Mouse (Mus musculus) MEL (cell line): ENCODE measurements around the gene Tmcc3. TPM values are rescaled to one million over a fixed set of nuclear protein-coding genes. Genes with fewer than 3 reads are reported as not detected.
A peak's percentile ranks its signal among the peaks of the same experiment; 100 is the strongest.

Source experiments
- DNase-seq: peaks from one replicate; pipeline ENCODE4 v3.0.0; 2011; ENCODE audit warnings: low read depth, low spot score
- H3K27ac ChIP-seq: 2 replicates; pipeline ENCODE4 v1.5.1; 2012; ENCODE audit warnings: low read depth, mild to moderate bottlenecking, control low read depth, low read length, moderate library complexity; ENCODE audit not compliant: control insufficient read depth
- H3K27me3 ChIP-seq, 2 experiments: fragments of 150-350 bp in 1 of 2; sonication (generic) in 1 of 2; 2 replicates each; pipeline ENCODE4 v1.6.1; 2012; ENCODE audit warnings: low read length in 2 of 2, mild to moderate bottlenecking in 2 of 2, improper control_type of control experiment in 1 of 2, moderate library complexity in 1 of 2; ENCODE audit not compliant: insufficient read depth in 2 of 2, control insufficient read depth in 1 of 2
- H3K36me3 ChIP-seq, 2 experiments: 2 replicates each; pipeline ENCODE4 v1.6.1; 2012 to 2014; ENCODE audit warnings: low read length in 2 of 2, improper control_type of control experiment in 1 of 2, inconsistent platforms in 1 of 2, mild to moderate bottlenecking in 1 of 2; ENCODE audit not compliant: insufficient read depth in 2 of 2, control insufficient read depth in 1 of 2
- H3K4me1 ChIP-seq, 2 experiments: fragments of 150-350 bp in 1 of 2; sonication (generic) in 1 of 2; 2 replicates each; pipeline ENCODE4 v1.6.1; 2012; ENCODE audit warnings: low read length in 2 of 2, improper control_type of control experiment in 1 of 2, mild to moderate bottlenecking in 1 of 2; ENCODE audit not compliant: insufficient read depth in 2 of 2, control insufficient read depth in 1 of 2
- H3K4me3 ChIP-seq, 2 experiments: fragments of 150-350 bp in 1 of 2; sonication (generic) in 1 of 2; 2 replicates each; pipeline ENCODE4 v1.5.1; 2012; ENCODE audit warnings: low read depth in 2 of 2, low read length in 2 of 2, mild to moderate bottlenecking in 2 of 2, moderate library complexity in 2 of 2, control low read depth in 1 of 2, improper control_type of control experiment in 1 of 2; ENCODE audit not compliant: control insufficient read depth in 1 of 2, insufficient read depth in 1 of 2
- H3K79me2 ChIP-seq: 2 replicates; pipeline ENCODE4 v1.6.1; 2012; ENCODE audit warnings: mild to moderate bottlenecking, low read length, moderate library complexity; ENCODE audit not compliant: control insufficient read depth, poor library complexity, insufficient read depth
- H3K9ac ChIP-seq: 2 replicates; pipeline ENCODE4 v1.6.1; 2012; ENCODE audit warnings: low read depth, mild to moderate bottlenecking, control low read depth, low read length, moderate library complexity; ENCODE audit not compliant: control insufficient read depth, poor library complexity, severe bottlenecking
- H3K9me3 ChIP-seq: fragments of 150-350 bp; sonication (generic); replicated peaks from 2 replicates; pipeline ENCODE4 v1.6.1; 2012; ENCODE audit warnings: mild to moderate bottlenecking, low read length, improper control_type of control experiment, moderate library complexity; ENCODE audit not compliant: insufficient read depth
- CTCF ChIP-seq, 3 experiments: IDR thresholded peaks in 2 of 3; conservative IDR thresholded peaks in 1 of 3; 2 replicates each; pipeline ENCODE4 v1.5.1; 2011 to 2012; ENCODE audit warnings: low read length in 3 of 3, low read depth in 2 of 3, mild to moderate bottlenecking in 2 of 3, improper control_type of control experiment in 1 of 3, inconsistent platforms in 1 of 3, mixed read lengths in 1 of 3, moderate library complexity in 1 of 3; ENCODE audit not compliant: control insufficient read depth in 1 of 3, insufficient read depth in 1 of 3, poor library complexity in 1 of 3, severe bottlenecking in 1 of 3
- E2F4 ChIP-seq: IDR thresholded peaks from 2 replicates; pipeline ENCODE4 v1.6.1; 2011; ENCODE audit warnings: low read depth, low read length, improper control_type of control experiment, borderline replicate concordance
- ELF1 ChIP-seq: IDR thresholded peaks from 2 replicates; pipeline ENCODE4 v1.6.1; 2014; ENCODE audit warnings: low read depth, mild to moderate bottlenecking, inconsistent platforms, low read length, improper control_type of control experiment, moderate library complexity
- EP300 ChIP-seq, 2 experiments: IDR thresholded peaks; 2 replicates each; pipeline ENCODE4 v1.6.1; 2011; ENCODE audit warnings: improper control_type of control experiment in 2 of 2, low read length in 2 of 2, low read depth in 1 of 2, mild to moderate bottlenecking in 1 of 2
- ETS1 ChIP-seq: IDR thresholded peaks from 2 replicates; pipeline ENCODE4 v1.6.1; 2012; ENCODE audit warnings: low read depth, mild to moderate bottlenecking, inconsistent platforms, low read length, improper control_type of control experiment, moderate library complexity
- HCFC1 ChIP-seq: IDR thresholded peaks from 2 replicates; pipeline ENCODE4 v1.6.1; 2012; ENCODE audit warnings: low read depth, mild to moderate bottlenecking, inconsistent platforms, low read length, improper control_type of control experiment, moderate library complexity
- JUND ChIP-seq: IDR thresholded peaks from 2 replicates; pipeline ENCODE4 v1.6.1; 2011; ENCODE audit warnings: low read depth, mild to moderate bottlenecking, improper control_type of control experiment, low read length
- MAFK ChIP-seq: IDR thresholded peaks from 2 replicates; pipeline ENCODE4 v1.6.1; 2011; ENCODE audit warnings: low read depth, mild to moderate bottlenecking, low read length, improper control_type of control experiment, borderline replicate concordance
- MAX ChIP-seq: IDR thresholded peaks from 2 replicates; pipeline ENCODE4 v1.6.1; 2011; ENCODE audit warnings: low read length, improper control_type of control experiment
- MAZ ChIP-seq: IDR thresholded peaks from 2 replicates; pipeline ENCODE4 v1.6.1; 2012; ENCODE audit warnings: low read depth, mild to moderate bottlenecking, inconsistent platforms, low read length, improper control_type of control experiment
- MYC ChIP-seq: IDR thresholded peaks from 2 replicates; pipeline ENCODE4 v1.6.1; 2011; ENCODE audit warnings: low read depth, mild to moderate bottlenecking, low read length, improper control_type of control experiment, moderate library complexity
- NELFE ChIP-seq: IDR thresholded peaks from 2 replicates; pipeline ENCODE4 v1.6.1; 2011; ENCODE audit warnings: low read depth, low read length, improper control_type of control experiment
- NRF1 ChIP-seq: IDR thresholded peaks from 2 replicates; pipeline ENCODE4 v1.6.1; 2014; ENCODE audit warnings: low read depth, mild to moderate bottlenecking, inconsistent platforms, low read length, improper control_type of control experiment, moderate library complexity; ENCODE audit not compliant: poor library complexity, insufficient read depth, severe bottlenecking
- POLR2AphosphoS5 ChIP-seq: IDR thresholded peaks from 2 replicates; pipeline ENCODE4 v1.6.1; 2012; ENCODE audit warnings: low read depth, borderline replicate concordance, mild to moderate bottlenecking, inconsistent platforms, low read length, moderate library complexity, mixed read lengths
- RAD21 ChIP-seq: IDR thresholded peaks from 2 replicates; pipeline ENCODE4 v1.6.1; 2011; ENCODE audit warnings: mild to moderate bottlenecking, low read depth, low read length, improper control_type of control experiment
- SIN3A ChIP-seq: IDR thresholded peaks from 2 replicates; pipeline ENCODE4 v1.6.1; 2012; ENCODE audit warnings: low read length, improper control_type of control experiment, inconsistent platforms
- SMC3 ChIP-seq: IDR thresholded peaks from 2 replicates; pipeline ENCODE4 v1.6.1; 2011; ENCODE audit warnings: low read depth, low read length, improper control_type of control experiment
- TBP ChIP-seq: IDR thresholded peaks from 2 replicates; pipeline ENCODE4 v1.8.0; 2011; ENCODE audit warnings: low read depth, low read length, improper control_type of control experiment
- USF1 ChIP-seq: IDR thresholded peaks from 2 replicates; pipeline ENCODE4 v1.6.1; 2014; ENCODE audit warnings: low read depth, mild to moderate bottlenecking, inconsistent platforms, low read length, improper control_type of control experiment, moderate library complexity
- USF2 ChIP-seq, 2 experiments: IDR thresholded peaks; 2 replicates each; pipeline ENCODE4 v1.6.1; 2011 to 2012; ENCODE audit warnings: improper control_type of control experiment in 2 of 2, low read length in 2 of 2, borderline replicate concordance in 1 of 2, inconsistent platforms in 1 of 2, low read depth in 1 of 2, mild to moderate bottlenecking in 1 of 2; ENCODE audit not compliant: insufficient read depth in 1 of 2
- ZC3H11A ChIP-seq: IDR thresholded peaks from 2 replicates; pipeline ENCODE4 v1.6.1; 2012; ENCODE audit warnings: low read depth, mild to moderate bottlenecking, inconsistent platforms, low read length, improper control_type of control experiment
- ZKSCAN1 ChIP-seq: IDR thresholded peaks from 2 replicates; pipeline ENCODE4 v1.6.1; 2012; ENCODE audit warnings: low read depth, mild to moderate bottlenecking, inconsistent platforms, low read length, improper control_type of control experiment, moderate library complexity
- polyA plus RNA-seq, 2 experiments: library from polyadenylated mRNA; stranded (reverse) in 1 of 2; unstranded in 1 of 2; fragments of >175 nt in 1 of 2; fragments of >200 nt in 1 of 2; gene quantifications; 2 replicates each; pipeline versions ENCODE4 v1.2.1 to v1.2.4; 2012; ENCODE audit warnings: low replicate concordance in 2 of 2, low read depth in 1 of 2; ENCODE audit not compliant: insufficient read length in 2 of 2, insufficient read depth in 1 of 2, missing spikeins in 1 of 2
- total RNA-seq: library from RNA; depleted of rRNA; stranded (reverse); fragments of 300-350 nt; gene quantifications from 2 replicates; pipeline ENCODE4 v1.2.3, GENCODE M21; 2012

Tmcc3 gene
- total and polyA plus RNA-seq, 3 experiments, result 1.3 to 2.6 TPM; not detected in 1

- Histone ChIP-seq H3K4me1 (peaks cover 0 to 3% of the 10 kb centered on the region in 2 experiments; a peak in 1 of 4 replicates), H3K27me3 (peaks cover 6 to 10% of the 10 kb centered on the region in 2 experiments; a peak in 3 of 4 replicates), H3K79me2 (no peaks in the 10 kb centered on the region), H3K27ac (no peak overlapping the region), H3K9ac (peak overlapping the region; percentile 15; the same call in 1 of the 2 replicates), H3K9me3 (no peaks in the 10 kb centered on the region), H3K36me3 (no peaks in the 10 kb centered on the region), H3K4me3 (peak overlapping the region in 1 of 2 experiments; percentile 26; a peak in 2 of 4 replicates)
- peak; percentile 79 for DNase-seq
- TF ChIP-seq ZC3H11A, result peak; percentile 87
- TF ChIP-seq RAD21, result peak; percentile 82
- TF ChIP-seq CTCF (IDR thresholded peaks at IDR 0.05 in 2 of 3, conservative IDR thresholded peaks at IDR 0.05 in 1 of 3; ENCODE audit: control insufficient read depth in 1 of 3, insufficient read depth in 1 of 3, low read depth in 2 of 3, low read length in 3 of 3, poor library complexity in 1 of 3, severe bottlenecking in 1 of 3), result peak; percentile 83 to 94 (median 84)
- TF ChIP-seq SMC3, result peak; percentile 98
- peak; percentile 43; the same call in 1 of the 2 replicates for TF ChIP-seq ELF1
- TF ChIP-seq MYC, result no peak
- TF ChIP-seq SIN3A, result no peak
- TF ChIP-seq, all 39 proteins: peak for 5
These were observed 96.8 kb downstream of the Tmcc3 start for GRCm38 (mm10) chr10:94408356-94409146.

- Histone ChIP-seq H3K27me3 (peaks cover 6 to 15% of the 10 kb centered on the region in 2 experiments), H3K9ac (no peak overlapping the region), H3K27ac (no peak overlapping the region), H3K79me2 (no peaks in the 10 kb centered on the region), H3K4me3 (no peak overlapping the region), H3K36me3 (no peaks in the 10 kb centered on the region), H3K9me3 (no peaks in the 10 kb centered on the region), H3K4me1 (peaks cover 0 to 3% of the 10 kb centered on the region in 2 experiments; a peak in 1 of 4 replicates)
- no peak for TF ChIP-seq CTCF (IDR thresholded peaks at IDR 0.05 in 2 of 3, conservative IDR thresholded peaks at IDR 0.05 in 1 of 3; ENCODE audit: control insufficient read depth in 1 of 3, insufficient read depth in 1 of 3, low read depth in 2 of 3, low read length in 3 of 3, poor library complexity in 1 of 3, severe bottlenecking in 1 of 3)
- no peak for TF ChIP-seq USF2 (IDR thresholded peaks at IDR 0.05; ENCODE audit: borderline replicate concordance in 1 of 2, insufficient read depth in 1 of 2, low read depth in 1 of 2, low read length in 2 of 2)
- TF ChIP-seq RAD21, result no peak
- DNase-seq, result no peak
These were observed 97.9 kb downstream of the Tmcc3 start for GRCm38 (mm10) chr10:94409661-94410060.

- no peak for DNase-seq
- no peaks in the 10 kb centered on the region for H3K9me3 ChIP-seq
- H3K79me2 ChIP-seq, result no peaks in the 10 kb centered on the region
- TF ChIP-seq NRF1 (no peak), MAX (no peak), MAZ (no peak), RAD21 (no peak), ELF1 (no peak), ZKSCAN1 (no peak), USF1 (no peak), JUND (no peak), NELFE (no peak), MAFK (no peak), SMC3 (no peak), TBP (no peak), EP300 (IDR thresholded peaks at IDR 0.05; ENCODE audit: low read depth in 1 of 2, low read length in 2 of 2) (no peak), ETS1 (no peak), ZC3H11A (no peak), HCFC1 (no peak), SIN3A (no peak), POLR2AphosphoS5 (no peak), MYC (no peak), E2F4 (no peak)
- no peaks in the 10 kb centered on the region for H3K36me3 ChIP-seq
- no peak overlapping the region for H3K4me3 ChIP-seq
- H3K27ac ChIP-seq, result no peak overlapping the region
- no peak overlapping the region for H3K9ac ChIP-seq
- H3K27me3 ChIP-seq, result peaks cover 6 to 15% of the 10 kb centered on the region in 2 experiments
- H3K4me1 ChIP-seq, result no peaks in the 10 kb centered on the region
These were observed 99.8 kb downstream of the Tmcc3 start for GRCm38 (mm10) chr10:94411594-94411993.
